Mouse (Mus musculus) left cerebral cortex, adult 6 months (tissue): Measurements from ENCODE around the gene AK157302. TPM values are rescaled to one million over a fixed set of nuclear protein-coding genes. Genes with fewer than 3 reads are reported as not detected.

Source experiments
- long read RNA-seq, 2 experiments: library from polyadenylated mRNA; unstranded; transcript quantifications; one replicate each; pipeline ENCODE4 v2.0.0; 2019 to 2020
- polyA plus RNA-seq: library from polyadenylated mRNA; unstranded; fragments of <200 nt; fragmentation: Nextera tagmentation; gene quantifications from 2 replicates; pipeline ENCODE4 v1.2.3, GENCODE M21; 2021

Gene AK157302
- 1.5 and 2.0 TPM in 2 replicates for polyA plus RNA-seq
- long read RNA-seq, experiment 1, partial matches to known transcripts = 0 of 1 reads
- long read RNA-seq, experiment 1, other reads (novel, unspliced or antisense) = 0 of 1 reads
- long read RNA-seq, experiment 2, partial matches to known transcripts = 0 of 1 reads
- long read RNA-seq, experiment 2, other reads (novel, unspliced or antisense) = 0 of 1 reads

DNA sequence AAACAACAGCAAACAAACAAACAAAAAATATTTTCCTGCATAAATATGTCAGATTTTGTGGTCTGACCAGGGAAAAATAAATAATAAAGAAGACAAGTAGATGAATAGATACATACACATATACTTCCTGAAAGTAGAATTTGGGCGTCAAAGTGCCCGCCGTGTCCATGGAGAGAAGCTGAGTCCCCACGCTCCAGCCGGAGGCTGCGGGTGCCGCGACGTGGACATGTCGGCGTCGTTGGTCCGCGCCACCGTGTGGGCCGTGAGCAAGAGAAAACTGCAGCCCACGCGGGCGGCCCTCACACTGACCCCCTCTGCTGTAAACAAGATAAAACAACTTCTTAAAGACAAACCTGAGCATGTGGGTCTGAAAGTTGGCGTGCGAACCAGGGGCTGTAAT lies at the start of gene AK157302:
AK157302 (plus strand) TSS at position 144 of the 400 bp plus-strand sequence.

DNA sequence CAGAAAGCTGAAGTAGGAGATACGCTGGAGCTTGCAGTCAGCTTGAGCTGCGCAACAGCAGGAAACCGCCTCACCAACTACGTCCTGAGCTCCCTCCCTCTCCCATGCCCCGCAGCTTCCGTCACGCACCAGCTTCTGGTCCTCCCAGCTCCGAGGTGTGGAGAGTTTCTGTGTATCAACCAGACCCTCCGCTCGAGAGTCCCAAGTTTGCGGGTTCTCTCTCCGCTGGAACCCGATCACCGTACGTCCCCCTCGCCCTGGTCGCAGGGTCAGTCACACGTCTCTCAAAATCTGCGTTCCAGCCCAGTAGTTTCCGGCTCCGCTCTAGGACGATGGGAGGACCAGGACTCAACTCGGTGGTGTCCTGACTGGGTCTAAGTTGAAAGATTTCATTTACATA lies 41.6 kb upstream of the AK157302 start, which contains the start of gene Zscan26:
Zscan26 (minus strand) TSS at position 282 of the 400 bp plus-strand sequence.

DNA sequence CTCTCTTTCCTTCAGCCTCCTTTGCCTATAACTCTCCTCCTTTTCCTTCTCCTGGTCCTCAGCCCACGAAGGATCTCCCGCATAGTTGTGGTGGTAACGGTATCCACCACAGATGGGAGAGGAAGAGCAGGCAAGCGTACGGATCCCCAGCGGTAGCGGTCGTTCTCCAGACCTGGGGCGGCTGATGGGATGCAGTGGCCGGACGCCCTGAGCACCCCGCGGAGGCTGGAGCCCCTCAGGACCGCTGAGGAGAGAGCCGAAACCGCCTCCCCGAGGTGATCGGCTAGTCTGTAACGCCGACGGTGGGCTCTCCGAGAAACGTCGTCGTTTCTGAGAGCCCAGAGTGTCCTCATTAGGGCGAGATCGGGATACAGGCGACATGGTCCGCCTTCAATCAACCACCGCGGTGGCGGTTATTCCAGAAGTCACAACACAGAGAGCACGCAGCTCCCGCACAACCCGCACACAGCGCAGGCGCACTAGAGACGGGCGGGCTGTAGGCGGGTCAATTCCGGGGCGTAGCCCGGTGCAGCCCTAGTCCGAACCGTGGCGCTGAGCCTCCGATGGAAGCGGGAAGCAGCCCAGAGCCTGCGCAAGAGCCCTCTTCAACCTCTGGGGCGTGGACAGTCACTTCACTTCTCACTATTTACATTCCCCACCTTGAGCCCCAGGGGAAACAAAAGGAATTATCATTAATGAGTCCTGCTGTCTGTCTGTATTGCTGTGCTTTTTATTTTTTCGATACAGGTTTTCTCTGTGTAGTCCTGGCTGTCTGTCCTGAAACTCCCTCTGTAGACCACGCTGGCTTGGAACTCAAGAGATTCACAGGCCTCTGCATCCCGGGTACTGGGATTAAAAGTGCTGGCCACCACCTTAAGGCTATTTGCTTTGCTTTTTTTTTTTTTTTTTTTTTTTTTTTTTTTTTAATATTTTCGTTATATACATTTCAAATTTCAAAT lies 26.7 kb upstream of the AK157302 start, which contains the start of gene Nkapl:
Nkapl (minus strand) TSS at position 449 of the 959 bp plus-strand sequence.

DNA sequence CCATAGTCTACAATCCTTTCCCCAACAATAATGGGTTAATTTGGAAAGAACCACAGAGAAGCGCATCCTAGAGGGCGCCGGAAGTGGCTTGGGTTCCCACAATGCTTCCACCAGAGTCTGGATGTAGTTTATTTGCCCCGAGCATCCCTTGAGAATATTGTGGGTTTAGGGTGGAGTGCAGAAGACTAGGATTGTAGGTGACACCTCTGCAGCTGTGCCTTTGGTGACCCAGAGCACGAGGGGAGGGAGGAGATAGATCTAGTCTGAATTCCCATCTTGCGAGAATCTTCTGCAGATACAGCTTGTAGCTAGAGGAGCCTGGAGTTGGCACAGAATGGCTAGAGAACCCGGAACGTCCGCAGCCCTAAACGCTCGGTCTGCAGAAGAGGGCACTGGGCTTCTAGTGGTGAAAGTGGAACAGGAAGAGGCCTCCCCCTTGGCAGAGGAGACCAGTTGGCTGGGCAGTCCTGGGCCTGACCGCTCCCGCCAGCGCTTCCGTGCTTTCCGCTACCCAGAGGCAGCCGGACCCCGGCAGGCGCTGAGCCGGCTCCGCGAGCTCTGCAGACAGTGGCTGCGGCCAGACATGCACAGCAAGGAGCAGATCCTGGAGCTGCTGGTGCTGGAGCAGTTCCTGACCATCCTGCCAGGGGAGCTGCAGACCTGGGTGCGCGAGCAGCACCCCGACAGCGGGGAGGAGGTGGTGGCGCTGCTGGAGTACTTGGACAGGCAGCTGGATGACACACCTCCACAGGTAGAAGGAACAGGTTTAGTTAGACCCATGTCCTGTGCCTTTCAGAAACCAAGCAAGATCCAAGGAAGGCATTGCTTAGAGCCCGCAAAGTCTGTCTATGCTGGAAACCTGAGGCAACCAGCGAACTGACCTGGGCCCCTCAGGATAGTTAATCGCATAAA lies 16.0 kb upstream of the AK157302 start, which contains the start of the genes Zkscan4 and Gm10065:
Zkscan4 (plus strand) TSS at position 149 of the 912 bp plus-strand sequence.
Gm10065 (minus strand) TSS at position 683 of the 912 bp plus-strand sequence.

DNA sequence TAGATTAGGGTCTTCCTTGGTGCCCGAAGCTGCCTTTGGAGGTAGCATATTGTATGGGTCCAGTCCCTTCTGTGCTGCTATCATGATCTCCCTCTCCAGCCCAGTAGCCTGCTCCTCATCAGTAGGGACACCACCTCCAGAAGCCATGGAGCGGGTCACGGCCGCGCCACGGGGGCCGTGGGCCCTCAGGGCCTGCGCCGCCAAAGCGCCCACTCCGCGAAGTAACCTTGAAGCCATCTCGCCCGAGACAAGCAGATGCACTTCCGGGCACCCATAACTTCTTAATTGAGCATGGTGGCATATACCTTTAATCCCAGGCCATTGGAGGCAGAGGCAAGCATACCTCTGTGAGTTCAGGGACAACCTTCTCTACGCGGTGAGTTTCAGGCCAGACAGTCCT lies 6.2 kb downstream of the AK157302 start, which contains the start of gene Gm11273:
Gm11273 (minus strand) TSS at position 237 of the 400 bp plus-strand sequence.

DNA sequence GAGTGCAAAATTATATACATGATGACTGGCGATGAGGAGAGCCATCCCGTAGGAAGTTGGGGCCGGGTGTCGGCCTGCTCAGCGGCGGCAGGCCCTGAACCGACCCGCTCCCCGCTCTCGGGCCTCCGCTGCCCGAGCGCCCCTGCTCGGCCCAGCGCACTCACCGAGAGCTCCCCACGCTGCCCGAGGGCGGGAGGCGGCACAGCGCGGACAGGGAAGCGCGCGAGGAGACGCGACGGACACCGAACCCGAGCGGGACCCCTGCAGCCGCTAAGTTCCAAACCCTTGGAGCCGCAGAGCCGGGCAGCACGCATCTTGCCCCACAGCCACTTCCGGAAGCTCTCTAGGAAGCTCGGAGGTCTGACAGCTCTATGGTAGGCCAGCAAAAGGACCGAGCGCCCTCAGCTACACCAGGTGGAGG lies 35.8 kb downstream of the AK157302 start, which contains the start of gene Zkscan8:
Zkscan8 (minus strand) TSS at position 340 of the 421 bp plus-strand sequence.

DNA sequence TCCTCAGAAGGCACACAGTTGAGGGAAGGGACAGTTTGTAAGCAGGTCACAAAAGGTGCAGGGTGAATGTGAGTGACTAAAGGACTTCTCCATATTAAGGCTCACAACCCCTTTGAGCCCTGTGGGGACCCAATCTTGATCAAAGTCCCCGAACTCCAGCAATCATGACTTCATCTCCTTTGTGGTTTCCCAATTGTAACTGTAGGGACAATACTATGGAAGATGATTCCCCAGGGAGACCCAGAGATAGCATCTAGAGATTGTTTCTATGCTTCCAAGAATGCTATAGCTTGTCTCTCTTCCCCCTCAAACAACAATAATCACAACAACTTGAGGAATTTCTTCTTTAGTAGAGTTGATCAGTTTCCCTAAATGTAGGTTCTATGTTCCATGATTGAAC lies 47.7 kb downstream of the AK157302 start, which contains the start of gene Olfr1366:
Olfr1366 (minus strand) TSS at position 101 of the 400 bp plus-strand sequence.

Other genes with a start within 250 kb of the AK157302 start
- not detected in 2 replicates for gene Gpx5, start 202.5 kb upstream of the AK157302 start, polyA plus RNA-seq
- 1.8 TPM in 2 replicates for gene Gpx6, start 183.1 kb upstream of the AK157302 start, polyA plus RNA-seq
- gene Olfr1367, start 148.3 kb upstream of the AK157302 start, polyA plus RNA-seq = not detected in 2 replicates
- 5.0 and 5.1 TPM in 2 replicates for gene Zscan12, start 132.4 kb upstream of the AK157302 start, polyA plus RNA-seq
- 11.1 and 12.4 TPM in 2 replicates for gene Zkscan3, start 92.5 kb upstream of the AK157302 start, polyA plus RNA-seq
- 1.2 TPM in 2 replicates for gene Pgbd1, start 54.2 kb upstream of the AK157302 start, polyA plus RNA-seq
- 52.8 and 74.6 TPM in 2 replicates for gene Zscan26, start 41.5 kb upstream of the AK157302 start, polyA plus RNA-seq
- gene Nkapl, start 26.7 kb upstream of the AK157302 start, polyA plus RNA-seq = 1.5 TPM in 2 replicates
- gene Zkscan4, start 16.3 kb upstream of the AK157302 start, polyA plus RNA-seq = 3.1 and 3.4 TPM in 2 replicates
- 3.9 TPM in 1 of 2 replicates, not detected in the other for gene Gm10065, start 15.8 kb upstream of the AK157302 start, polyA plus RNA-seq
- gene Gm11273, start 6.2 kb downstream of the AK157302 start, polyA plus RNA-seq = 13.2 and 14.1 TPM in 2 replicates
- 3.0 and 3.3 TPM in 2 replicates for gene Zkscan8, start 35.9 kb downstream of the AK157302 start, polyA plus RNA-seq
- 0.09 TPM in 1 of 2 replicates, not detected in the other for gene Olfr1366, start 47.6 kb downstream of the AK157302 start, polyA plus RNA-seq
- 0.06 TPM in 1 of 2 replicates, not detected in the other for gene Olfr1535, start 64.7 kb downstream of the AK157302 start, polyA plus RNA-seq
- not detected in 2 replicates for gene Olfr1364, start 86.5 kb downstream of the AK157302 start, polyA plus RNA-seq
- gene Olfr1362, start 118.8 kb downstream of the AK157302 start, polyA plus RNA-seq = not detected in 2 replicates
- not detected in 2 replicates for gene Olfr11, start 147.3 kb downstream of the AK157302 start, polyA plus RNA-seq
- gene Olfr1361, start 168.2 kb downstream of the AK157302 start, polyA plus RNA-seq = not detected in 2 replicates
- not detected in 2 replicates for gene Olfr1360, start 182.2 kb downstream of the AK157302 start, polyA plus RNA-seq
- not detected in 2 replicates for gene Olfr1359, start 202.9 kb downstream of the AK157302 start, polyA plus RNA-seq
- gene Hist1h2bl, start 220.9 kb downstream of the AK157302 start, polyA plus RNA-seq = not detected in 2 replicates
- gene Hist1h2ai, start 221.2 kb downstream of the AK157302 start, polyA plus RNA-seq = not detected in 2 replicates
- gene Hist1h3h, start 222.4 kb downstream of the AK157302 start, polyA plus RNA-seq = not detected in 2 replicates
- gene Hist1h2bm, start 226.8 kb downstream of the AK157302 start, polyA plus RNA-seq = not detected in 2 replicates
- 0.83 and 0.92 TPM in 2 replicates for gene Hist1h4j, start 239.8 kb downstream of the AK157302 start, polyA plus RNA-seq